Mouse (Mus musculus): Measurements from ENCODE around the gene Btbd2.

DNA sequence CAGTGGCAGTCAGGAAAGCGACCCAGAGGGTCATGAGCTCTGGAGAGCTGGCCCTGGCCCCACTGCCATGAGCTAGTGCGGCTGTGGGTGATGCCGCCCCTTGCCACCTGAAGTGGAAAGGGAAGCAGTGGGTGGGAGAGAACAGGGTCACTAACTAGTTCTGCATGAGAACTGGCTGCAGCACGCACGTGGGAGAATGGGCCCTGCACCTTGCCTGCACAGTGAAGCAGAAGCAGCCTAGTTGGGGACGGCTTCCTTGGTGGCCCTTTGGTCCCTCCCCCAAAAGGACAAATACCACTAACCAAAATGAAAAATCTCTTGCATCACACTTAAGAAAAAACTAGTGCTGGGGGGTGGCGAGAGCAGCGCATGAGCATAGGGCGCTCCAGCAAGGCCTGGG, 41.7 kb upstream of the Btbd2 start:
- TF ChIP-seq CTCF (IDR thresholded peaks at IDR 0.05; ENCODE audit: low read depth) = no peak
- TF ChIP-seq EP300 (IDR thresholded peaks at IDR 0.05; ENCODE audit: low read depth) = no peak

Measured in liver, postnatal 0 days (tissue).